26 mouse cellular contexts compared by ENCODE assay signal in genomic region chr13:94075181-94075580, GRCm38 (mm10). TPM values are rescaled to one million over a fixed set of nuclear protein-coding genes. Genes with fewer than 3 reads are reported as not detected.
"Had no signal": no experiment of that assay in that cellular context is flagged by ENCODE, and none has a peak within 500 bp of the region (broad histone marks: within the 10 kb centered on the region; RNA-seq: fewer than 3 reads in every experiment).

No protein-coding gene starts in this region.

- H3K36me3 ChIP-seq: hindbrain, embryonic 10.5 days; hindbrain, embryonic 12.5 days; intestine, embryonic 15.5 days; liver, embryonic 13.5 days; liver, embryonic 15.5 days had no signal

- H3K4me2 ChIP-seq: heart, embryonic 12.5 days; hindbrain, embryonic 12.5 days; hindbrain, embryonic 14.5 days; intestine, embryonic 15.5 days; limb, embryonic 12.5 days; liver, embryonic 11.5 days; liver, embryonic 13.5 days; liver, embryonic 15.5 days had no signal

- ATAC-seq: hindbrain, embryonic 16.5 days; inflammation-experienced regulatory T-cells, adult 6 months; intestine, embryonic 15.5 days; intestine, postnatal 0 days; liver, postnatal 0 days had no signal

- H3K4me3 ChIP-seq: gastrocnemius, adult 2 months; heart, adult 2 months; heart, embryonic 10.5 days; heart, embryonic 12.5 days; hindbrain, embryonic 10.5 days; hindbrain, embryonic 12.5 days; intestine, embryonic 15.5 days; layer of hippocampus, adult 2 months; left cerebral cortex, adult 2 months; limb, embryonic 10.5 days; limb, embryonic 12.5 days; liver, embryonic 13.5 days; liver, embryonic 15.5 days had no signal

- H3K4me1 ChIP-seq: liver, embryonic 13.5 days; liver, embryonic 15.5 days had no signal

- H3K27me3 ChIP-seq: intestine, embryonic 15.5 days; liver, embryonic 13.5 days; liver, embryonic 15.5 days had no signal

- DNase-seq: gastrocnemius, adult 2 months; gastrocnemius, postnatal 10 days; gastrocnemius, postnatal 25 days; heart, adult 2 months; heart, postnatal 10 days; heart, postnatal 4 days; kidney, adult 18-20 months; kidney, adult 9 months; liver; liver, embryonic 13.5 days; liver, postnatal 0 days had no signal

- H3K27ac ChIP-seq: gastrocnemius, adult 2 months; heart, adult 2 months; hindbrain, embryonic 10.5 days; hindbrain, embryonic 12.5 days; hindbrain, embryonic 14.5 days; intestine, embryonic 15.5 days; layer of hippocampus, adult 2 months; left cerebral cortex, adult 2 months; limb, embryonic 10.5 days; limb, embryonic 12.5 days; liver, embryonic 13.5 days; liver, embryonic 15.5 days had no signal

- H3K9ac ChIP-seq: heart, embryonic 12.5 days; hindbrain, embryonic 12.5 days; hindbrain, embryonic 14.5 days; intestine, embryonic 15.5 days; limb, embryonic 12.5 days; liver, embryonic 13.5 days; liver, embryonic 15.5 days; liver, postnatal 0 days had no signal

- H3K9me3 ChIP-seq: heart, embryonic 10.5 days; heart, embryonic 12.5 days; hindbrain, embryonic 10.5 days; hindbrain, embryonic 12.5 days; intestine, embryonic 15.5 days; limb, embryonic 10.5 days; liver, embryonic 13.5 days; liver, embryonic 15.5 days had no signal

RNA-seq across cellular contexts. Expression of gene Lhfpl2, which starts 17.6 kb away (rescaled TPM):
- polyA plus RNA-seq: inflammation-experienced regulatory T-cells, adult 6 months had no signal
